Mouse (Mus musculus) thymus, postnatal 25 days (tissue): ENCODE measurements around the gene Olfr1382.
"Not testable (repeated sequence)": the region's sequence is repeated elsewhere in the genome, so short reads cannot be mapped to it uniquely, and the experiment has no call there.

Experiments used
- DNase-seq: peaks from one replicate; pipeline ENCODE4 v3.0.0; 2022

Olfr1382 gene

DNA sequence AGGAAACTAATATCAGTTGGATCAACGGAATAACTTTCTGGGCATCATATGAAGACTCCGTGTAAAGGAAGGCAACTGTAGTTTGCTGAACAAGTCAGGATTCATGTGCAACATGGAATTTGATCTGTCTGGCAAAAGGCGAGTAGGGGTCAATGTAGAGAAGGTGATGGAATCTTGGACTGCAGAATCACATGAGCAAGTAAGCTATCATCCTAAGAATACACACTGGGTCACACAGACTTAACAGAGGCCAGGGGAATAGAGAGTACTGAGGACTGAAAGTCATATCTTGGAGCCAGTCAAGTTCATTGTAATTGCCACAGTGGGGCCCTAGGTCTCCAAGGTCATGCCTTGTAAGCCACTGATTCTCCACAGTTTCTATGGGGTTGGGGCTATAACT lies at the start of gene Olfr1382:
Olfr1382 (plus strand) TSS at position 301 of the 400 bp plus-strand sequence.
- DNase-seq = no peak

DNA sequence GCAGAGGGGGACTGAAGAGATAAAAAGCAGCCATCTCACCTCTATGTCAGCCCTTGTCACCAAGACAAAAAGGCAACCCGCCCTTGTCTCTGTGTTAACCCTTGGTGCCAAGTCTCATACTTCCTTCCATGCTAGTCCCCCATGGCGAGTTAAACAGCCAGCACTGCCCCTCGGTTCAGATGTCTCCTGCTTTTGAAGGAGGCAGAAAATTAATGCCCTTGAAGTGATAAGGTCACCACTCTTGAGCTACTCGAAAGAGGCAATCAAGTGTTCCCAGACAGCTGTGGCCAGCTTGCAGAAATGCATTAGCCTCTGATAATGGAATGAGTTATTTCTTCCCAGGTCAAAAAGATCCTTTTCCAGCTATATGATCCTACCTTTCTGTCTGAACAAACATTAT lies 42.1 kb upstream of the Olfr1382 start:
- no peak for DNase-seq

DNA sequence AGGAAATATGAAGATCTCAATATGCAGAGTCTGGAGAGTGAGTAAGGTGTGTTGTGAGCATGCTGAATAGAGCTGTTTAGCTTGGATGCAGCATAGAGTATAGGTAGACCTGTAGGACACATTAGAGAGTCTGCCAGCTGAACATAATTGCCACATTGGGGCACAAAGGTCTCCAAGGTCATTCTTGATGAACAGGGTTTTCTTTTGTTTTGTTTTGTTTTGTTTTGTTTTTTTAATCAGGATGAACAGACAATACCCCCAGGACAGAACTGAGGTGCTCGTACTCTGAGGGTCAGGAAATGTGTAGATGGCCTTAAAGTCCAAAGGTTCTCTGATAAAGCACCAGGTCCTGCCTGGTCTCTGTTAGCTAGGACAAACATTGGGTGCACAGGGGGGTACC lies 39.3 kb upstream of the Olfr1382 start, which contains the start of gene Olfr1385:
Olfr1385 (plus strand) TSS at position 301 of the 400 bp plus-strand sequence.
- not testable (repeated sequence) for DNase-seq

DNA sequence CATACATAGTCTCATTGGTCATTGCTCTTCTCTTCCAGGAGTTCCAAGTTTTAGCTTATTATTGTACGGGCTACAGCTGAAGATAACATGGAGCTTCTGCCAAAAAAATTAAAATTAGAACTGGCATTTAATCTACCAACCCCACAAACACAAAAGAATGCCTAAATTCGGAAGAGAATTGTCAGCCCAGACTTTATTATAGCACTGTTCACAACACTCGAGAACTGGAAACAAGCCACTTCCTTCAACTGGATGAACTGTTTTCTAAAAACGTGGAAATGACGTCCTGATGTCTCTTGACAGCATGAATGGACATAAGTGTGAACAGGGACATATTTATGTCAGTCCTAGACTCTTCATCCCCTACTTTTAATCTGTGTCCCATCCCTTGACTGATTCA lies 10.0 kb upstream of the Olfr1382 start:
- DNase-seq = no peak

DNA sequence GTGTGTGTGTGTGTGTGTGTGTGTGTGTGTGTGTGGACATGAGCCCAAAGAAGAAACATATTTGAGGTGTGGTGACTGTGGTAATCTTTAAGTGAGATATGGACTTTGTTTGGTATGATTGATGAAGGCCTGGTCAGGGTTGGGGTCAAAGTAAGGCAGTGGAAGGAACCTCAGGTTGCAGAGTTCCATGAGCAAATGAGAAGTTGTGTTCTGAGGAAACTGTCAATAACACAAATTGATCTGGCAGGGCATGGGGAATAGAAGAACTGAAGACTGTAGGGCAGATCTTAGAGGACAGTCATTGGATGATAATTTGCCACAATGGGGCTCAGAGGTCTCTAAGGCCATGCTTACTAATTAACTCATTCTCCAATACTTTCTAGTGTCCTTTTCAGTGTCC lies 8.7 kb upstream of the Olfr1382 start, which contains the start of gene Olfr1383:
Olfr1383 (plus strand) TSS at position 301 of the 400 bp plus-strand sequence.
- no peak for DNase-seq

DNA sequence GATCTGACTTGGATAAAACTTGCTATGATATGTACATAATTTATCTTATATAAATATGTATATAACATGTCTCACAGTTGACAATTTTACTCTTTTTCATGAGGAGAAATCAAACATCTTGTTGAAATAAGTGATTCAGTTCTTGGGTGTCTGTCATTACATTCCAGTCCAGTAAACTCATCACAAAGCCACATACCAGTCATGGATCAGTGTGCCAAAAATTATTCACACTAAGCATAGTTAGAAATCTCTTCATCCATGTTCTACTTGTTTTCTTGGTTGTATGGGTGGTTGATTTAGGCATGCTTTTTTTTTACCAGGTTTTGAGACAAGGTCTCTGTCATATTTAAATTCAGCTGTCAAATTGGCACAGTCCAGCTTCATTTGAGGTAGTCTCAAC lies 4.7 kb downstream of the Olfr1382 start:
- DNase-seq = no peak

DNA sequence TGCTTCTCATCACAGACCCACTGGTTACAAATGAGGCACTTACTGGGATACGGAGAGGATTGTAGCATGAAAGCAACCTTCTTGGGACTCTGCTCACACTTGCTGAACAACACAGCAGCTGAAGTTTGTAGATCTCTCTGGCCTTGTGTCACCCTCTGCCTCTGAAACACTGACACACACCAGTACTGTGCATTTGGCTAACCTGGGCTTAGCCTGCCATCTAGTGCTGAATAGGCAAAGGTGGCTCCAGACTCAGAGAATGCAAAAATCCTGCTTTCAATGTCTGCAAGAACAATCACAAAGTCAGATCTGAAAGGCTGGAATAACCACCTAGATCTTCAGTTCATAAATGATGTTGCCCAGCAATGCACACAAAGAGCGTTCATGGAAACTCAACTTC lies 8.6 kb downstream of the Olfr1382 start:
- DNase-seq = not testable (repeated sequence)

DNA sequence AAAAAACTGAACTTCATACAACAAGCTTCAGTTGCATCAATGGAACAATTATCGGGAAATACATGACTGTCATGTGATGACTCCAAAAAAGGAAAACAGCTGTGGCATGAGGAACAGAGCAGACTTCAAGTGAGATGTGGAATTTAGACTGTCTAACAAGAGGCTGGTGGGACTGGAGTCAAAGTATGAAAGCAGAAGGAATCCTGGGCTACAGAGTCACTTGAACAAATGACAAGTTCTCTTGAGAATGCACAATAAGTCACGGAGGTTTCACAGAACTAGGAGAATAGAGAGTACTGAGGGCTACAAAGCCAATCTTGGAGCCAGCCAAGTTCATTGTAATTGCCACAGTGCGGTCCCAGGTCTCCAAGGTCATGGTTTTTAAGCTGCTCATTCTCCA lies 15.1 kb downstream of the Olfr1382 start, which contains the start of gene Olfr1381:
Olfr1381 (plus strand) TSS at position 301 of the 400 bp plus-strand sequence.
- not testable (repeated sequence) for DNase-seq

DNA sequence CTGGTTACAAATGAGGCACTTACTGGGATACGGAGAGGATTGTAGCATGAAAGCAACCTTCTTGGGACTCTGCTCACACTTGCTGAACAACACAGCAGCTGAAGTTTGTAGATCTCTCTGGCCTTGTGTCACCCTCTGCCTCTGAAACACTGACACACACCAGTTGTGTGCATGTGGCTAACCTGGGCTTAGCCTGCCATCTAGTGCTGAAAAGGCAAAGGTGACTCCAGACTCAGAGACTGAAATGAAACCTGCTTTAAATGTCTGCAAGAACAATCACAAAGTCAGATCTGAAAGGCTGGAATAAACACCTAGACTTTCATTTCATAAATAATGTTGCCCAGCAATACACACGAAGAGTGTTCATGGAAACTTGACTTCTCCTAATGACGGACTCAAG lies 26.0 kb downstream of the Olfr1382 start:
- DNase-seq = not testable (repeated sequence)

DNA sequence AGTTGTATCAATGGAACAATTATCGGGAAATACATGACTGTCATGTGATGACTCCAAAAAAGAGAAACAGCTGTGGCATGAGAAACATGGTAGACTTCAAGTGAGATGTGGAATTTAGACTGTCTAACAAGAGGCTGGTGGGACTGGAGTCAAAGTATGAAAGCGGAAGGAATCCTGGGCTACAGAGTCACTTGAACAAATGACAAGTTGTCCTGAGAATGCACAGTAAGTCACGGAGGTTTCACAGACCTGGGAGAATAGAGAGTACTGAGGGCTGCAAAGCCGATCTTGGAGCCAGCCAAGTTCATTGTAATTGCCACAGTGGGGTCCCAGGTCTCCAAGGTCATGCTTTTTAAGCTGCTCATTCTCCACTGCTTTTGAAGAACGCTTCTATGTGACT lies 28.5 kb downstream of the Olfr1382 start, which contains the start of gene Olfr1380:
Olfr1380 (plus strand) TSS at position 301 of the 400 bp plus-strand sequence.
- DNase-seq = not testable (repeated sequence)

DNA sequence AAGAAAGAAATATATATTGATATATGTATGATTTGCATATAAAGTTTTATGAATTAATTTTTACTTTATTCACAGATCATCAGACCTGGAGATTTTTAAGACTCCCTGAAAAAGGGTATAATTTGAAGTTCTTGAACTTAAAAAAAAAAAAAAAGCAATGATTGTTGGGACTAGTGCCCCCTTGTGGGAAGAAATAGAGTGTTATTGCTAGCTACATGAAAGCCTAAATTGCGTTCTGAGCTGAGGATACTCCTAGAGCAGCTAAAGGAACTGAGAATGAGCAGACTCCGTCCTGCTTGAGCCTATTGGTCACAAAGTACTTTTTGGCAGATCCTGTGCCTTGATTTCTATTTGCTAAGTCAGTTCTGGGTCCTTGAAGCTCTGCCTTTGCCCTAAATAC lies 47.0 kb downstream of the Olfr1382 start:
- not testable (repeated sequence) for DNase-seq

DNA sequence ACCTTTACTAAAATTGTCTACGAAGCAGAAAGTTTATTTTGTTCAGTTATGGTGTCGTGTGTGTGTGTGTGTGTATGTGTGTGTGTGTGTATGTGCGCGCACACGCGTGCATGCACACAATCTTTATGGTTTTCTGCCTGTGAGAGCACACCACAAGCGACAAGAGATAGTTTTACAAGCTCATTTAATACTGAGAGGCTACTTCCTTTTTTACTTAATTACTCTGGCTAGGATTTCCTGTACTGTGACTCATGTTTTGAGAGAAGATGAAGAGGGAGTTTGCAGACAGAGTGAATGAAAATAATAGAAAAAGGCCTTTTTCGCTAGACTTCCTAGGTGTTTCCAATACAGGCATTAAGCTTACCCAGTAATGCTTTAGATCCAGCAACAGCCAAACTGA lies 52.4 kb downstream of the Olfr1382 start:
- not testable (repeated sequence) for DNase-seq
